Mouse (Mus musculus) central nervous system, embryonic 18 days (tissue): ENCODE results near the gene Sema5a. TPM values are rescaled to one million over a fixed set of nuclear protein-coding genes. Genes with fewer than 3 reads are reported as not detected.

Experiments used
- polyA plus RNA-seq: library from polyadenylated mRNA; depleted of rRNA; stranded (reverse); fragments of >200 nt; gene quantifications from 2 replicates; pipeline ENCODE4 v1.2.3, GENCODE M21; 2012; rRNA removed

Sema5a gene
- 7.4 and 8.1 TPM in 2 replicates for polyA plus RNA-seq

DNA sequence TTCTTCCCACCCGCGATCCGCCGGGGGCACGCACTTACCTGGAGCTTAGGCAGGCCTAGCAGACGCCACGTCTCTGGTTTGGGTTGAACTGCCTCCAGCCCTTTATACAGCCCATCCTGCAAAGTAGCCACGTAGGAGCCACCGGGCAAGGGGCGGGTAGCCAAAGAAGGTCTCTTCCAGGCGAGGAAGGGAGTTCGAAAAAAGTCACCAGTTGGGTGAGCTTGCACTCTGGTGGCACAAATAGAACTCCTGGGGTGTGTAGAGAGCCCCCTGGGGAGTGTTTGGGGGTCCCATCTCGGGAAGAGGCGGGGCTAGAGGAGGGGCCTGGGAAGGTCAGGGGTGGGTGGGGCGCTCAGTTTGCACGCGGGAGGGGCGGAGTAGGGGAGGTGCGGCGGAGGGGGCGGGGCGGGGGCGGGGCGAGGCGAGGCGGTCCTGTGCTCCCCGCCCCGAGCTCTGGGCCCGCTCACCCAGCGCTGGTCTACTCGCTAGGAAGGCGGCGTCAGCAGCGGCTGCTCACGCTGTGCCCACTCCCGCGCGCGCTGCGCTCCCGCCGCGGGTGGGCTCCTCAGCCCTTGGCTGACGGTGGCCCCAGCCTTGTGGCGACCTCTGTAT, at the start of gene Sema5a:
Gene Sema5a (plus strand): TSS at position 467 of the 612 bp plus-strand sequence.

Other genes with a start within 250 kb of the Sema5a start
- not detected in 2 replicates for gene Tas2r119, start 67.5 kb upstream of the Sema5a start, polyA plus RNA-seq